Mouse (Mus musculus) hindbrain, embryonic 13.5 days (tissue): Measurements from ENCODE around the gene Mast4. TPM values are rescaled to one million over a fixed set of nuclear protein-coding genes. Genes with fewer than 3 reads are reported as not detected.

Source experiments
- ATAC-seq: fragments of 200-750 bp; cut with Nextera tagmentation; 2 replicates; pipeline ENCODE4 v1.8.0; 2017; ENCODE audit warnings: moderate TSS enrichment; ENCODE audit not compliant: low FRiP score
- H3K27ac ChIP-seq: fragments of 300-500 bp; sonication (generic); 2 replicates; pipeline ENCODE4 v1.5.1; 2015; ENCODE audit warnings: inconsistent platforms, mild to moderate bottlenecking, moderate library complexity
- H3K27me3 ChIP-seq: fragments of 300-500 bp; sonication (generic); 2 replicates; pipeline ENCODE4 v1.6.1; 2015; ENCODE audit warnings: mild to moderate bottlenecking, inconsistent platforms
- H3K36me3 ChIP-seq: fragments of 300-500 bp; sonication (generic); 2 replicates; pipeline ENCODE4 v1.6.1; 2015; ENCODE audit warnings: mild to moderate bottlenecking, inconsistent platforms
- H3K4me1 ChIP-seq: fragments of 300-500 bp; sonication (generic); replicated peaks from 2 replicates; pipeline ENCODE4 v1.6.1; 2015; ENCODE audit warnings: inconsistent platforms
- H3K4me2 ChIP-seq: fragments of 300-500 bp; sonication (generic); 2 replicates; pipeline ENCODE4 v1.6.1; 2015; ENCODE audit warnings: inconsistent platforms, mild to moderate bottlenecking, moderate library complexity
- H3K4me3 ChIP-seq: fragments of 300-500 bp; sonication (generic); 2 replicates; pipeline ENCODE4 v1.5.1; 2015; ENCODE audit warnings: mild to moderate bottlenecking, inconsistent platforms
- H3K9ac ChIP-seq: fragments of 300-500 bp; sonication (generic); 2 replicates; pipeline ENCODE4 v1.6.1; 2015; ENCODE audit warnings: mild to moderate bottlenecking, inconsistent platforms
- H3K9me3 ChIP-seq: fragments of 300-500 bp; sonication (generic); 2 replicates; pipeline ENCODE4 v1.6.1; 2016; ENCODE audit warnings: inconsistent platforms
- WGBS: fragments of 180-500 bp; shearing (Covaris S2); methylation state at CpG from one replicate; pipeline ENCODE4 v1.1.7; 2015; 5-methylcytosine and 5-hydroxymethylcytosine counted together
- polyA plus RNA-seq: library from polyadenylated mRNA; unstranded; fragments of >200 nt; fragmentation: Nextera tagmentation; extraction: Ambion mirVana; gene quantifications from 2 replicates; pipeline ENCODE4 v1.2.1, GENCODE M21; 2015

Gene Mast4
- polyA plus RNA-seq, 1 experiment from 2014 or later, result 29.7 TPM

DNA sequence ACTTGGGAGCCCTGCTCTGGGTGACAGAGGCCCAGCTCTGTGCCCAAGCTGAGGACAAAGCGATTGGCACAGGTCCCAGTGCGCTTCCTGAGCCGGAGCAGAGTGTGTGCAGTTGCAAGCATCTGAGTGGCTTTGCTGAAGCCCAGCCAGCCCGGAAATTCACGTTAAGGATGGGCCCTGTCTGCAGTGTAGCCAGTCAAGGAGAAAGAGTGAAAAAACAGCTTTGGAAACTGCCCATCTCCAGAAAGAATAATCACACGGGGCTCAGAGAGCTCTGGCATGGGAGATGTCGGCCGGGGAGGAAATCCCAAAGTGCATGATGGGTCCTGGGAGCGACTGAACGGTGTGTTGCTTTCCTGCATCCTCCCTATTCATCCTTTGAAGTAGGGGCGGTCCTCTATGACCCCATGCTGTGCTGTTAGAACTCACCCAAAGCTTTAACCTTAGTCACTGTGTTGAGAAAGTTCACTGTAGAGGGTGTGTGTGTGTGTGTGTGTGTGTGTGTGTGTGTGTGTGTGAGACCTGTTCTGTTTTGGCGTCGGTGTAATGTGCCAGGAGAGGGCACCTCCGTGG, 635.5 kb downstream of the Mast4 start:
- peaks cover 24% of the 10 kb centered on the region for H3K4me1 ChIP-seq
- WGBS, result 29% methylated on average over 14 of the region's 14 CpGs
- peak overlapping the region; percentile 60 for H3K9ac ChIP-seq
- no peaks in the 10 kb centered on the region for H3K36me3 ChIP-seq
- H3K27me3 ChIP-seq, result no peaks in the 10 kb centered on the region
- peak overlapping the region; percentile 77 for H3K27ac ChIP-seq
- 0 out of 2 replicates have a peak overlapping the region, but pooled peaks have one; percentile 7 for H3K4me3 ChIP-seq
- H3K4me2 ChIP-seq, result peak overlapping the region; percentile 46
- peak; percentile 90 for ATAC-seq
- H3K9me3 ChIP-seq, result no peaks in the 10 kb centered on the region

DNA sequence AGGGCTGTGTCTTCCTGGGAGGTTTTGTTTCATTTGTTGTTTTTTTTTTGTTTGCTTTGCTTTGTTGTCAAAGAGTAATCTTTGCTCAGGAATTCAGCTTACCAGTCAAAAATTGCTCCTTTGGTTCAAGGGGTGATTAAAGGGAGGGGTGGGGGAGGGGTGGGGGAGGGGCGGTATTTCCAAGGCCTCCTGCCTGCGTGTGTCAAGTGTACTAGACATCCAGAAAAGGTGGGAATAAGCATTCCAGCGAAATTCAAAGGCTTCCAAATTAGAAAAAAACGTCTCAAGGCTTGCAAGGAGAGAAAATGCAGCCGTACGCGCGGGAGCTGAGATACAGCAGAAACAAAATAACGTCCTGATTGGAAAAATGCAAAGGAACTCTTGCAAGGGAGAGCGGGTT, 636.0 kb downstream of the Mast4 start:
- Histone ChIP-seq H3K27ac (peak overlapping the region; percentile 77), H3K9ac (peak overlapping the region; percentile 60), H3K4me3 (0 out of 2 replicates have a peak overlapping the region, but pooled peaks have one; percentile 7), H3K4me2 (peak overlapping the region; percentile 46), H3K4me1 (peaks cover 24% of the 10 kb centered on the region), H3K27me3 (no peaks in the 10 kb centered on the region), H3K36me3 (no peaks in the 10 kb centered on the region), H3K9me3 (no peaks in the 10 kb centered on the region)
- 21% methylated on average over 10 of the region's 10 CpGs for WGBS
- ATAC-seq, result no peak

DNA sequence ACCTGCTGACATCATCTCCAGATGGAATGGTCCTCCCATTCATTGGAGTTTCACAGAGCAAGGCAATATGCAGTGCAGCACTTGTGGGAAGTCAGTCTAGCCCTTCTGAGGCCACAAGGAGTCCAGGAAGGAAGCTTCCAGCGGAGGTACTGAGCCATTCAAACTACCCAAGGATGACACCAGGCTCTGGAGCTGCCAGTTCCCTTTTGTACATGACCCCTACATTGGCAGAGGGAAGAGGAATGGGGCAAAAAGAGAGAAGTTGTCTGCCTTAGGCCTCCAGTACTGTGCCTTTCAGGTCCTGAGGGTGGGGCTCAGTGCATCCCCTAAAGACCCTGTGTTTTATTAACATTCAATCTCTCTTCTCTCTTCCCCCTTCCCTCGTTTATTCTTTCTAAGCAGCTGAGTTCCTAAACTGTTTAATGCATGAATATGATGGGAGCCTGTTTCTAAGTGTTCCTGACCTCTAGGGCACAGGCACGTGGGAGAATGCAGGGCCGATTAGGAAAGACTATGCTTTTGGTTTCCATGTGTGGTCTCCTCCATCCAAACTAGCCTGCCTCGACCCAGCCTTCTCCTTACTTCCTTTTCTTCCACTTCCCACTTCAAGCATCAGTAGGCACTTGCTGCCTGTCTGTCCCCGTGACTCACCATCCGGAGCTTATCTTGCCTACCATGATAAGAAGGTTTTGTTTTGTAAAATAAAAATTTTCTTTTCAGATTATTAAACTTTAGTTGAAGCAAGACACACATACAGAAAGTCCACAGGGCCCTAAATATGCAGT, 639.0 kb downstream of the Mast4 start:
- Histone ChIP-seq H3K9ac (no peak overlapping the region), H3K4me1 (peaks cover 28% of the 10 kb centered on the region), H3K4me3 (no peak overlapping the region), H3K36me3 (no peaks in the 10 kb centered on the region), H3K27ac (no peak overlapping the region), H3K9me3 (no peaks in the 10 kb centered on the region), H3K4me2 (no peak overlapping the region), H3K27me3 (no peaks in the 10 kb centered on the region)
- WGBS, result 81% methylated on average over 7 of the region's 7 CpGs
- ATAC-seq, result no peak

DNA sequence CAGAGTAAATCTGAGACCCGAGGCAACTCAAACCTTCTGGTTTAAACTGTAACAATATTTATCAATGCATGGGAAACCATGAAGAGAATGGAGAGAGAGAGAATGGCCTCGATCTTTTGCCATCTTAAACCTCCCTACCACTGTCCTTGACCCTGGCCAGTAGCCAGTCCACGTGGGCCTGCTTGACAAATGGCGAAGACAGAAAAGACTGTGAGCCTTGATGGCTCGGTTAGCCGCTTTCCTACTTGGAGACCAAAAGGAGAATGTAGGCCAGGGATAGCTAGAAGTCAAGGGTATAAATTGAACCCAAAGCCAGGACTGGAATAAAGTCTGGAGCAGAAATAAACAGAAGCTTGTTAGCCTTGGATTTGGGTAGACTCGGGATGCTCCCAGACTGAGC, 640.1 kb downstream of the Mast4 start:
- H3K27ac ChIP-seq, result no peak overlapping the region
- no peaks in the 10 kb centered on the region for H3K9me3 ChIP-seq
- no peak overlapping the region for H3K4me3 ChIP-seq
- no peaks in the 10 kb centered on the region for H3K27me3 ChIP-seq
- H3K9ac ChIP-seq, result no peak overlapping the region
- WGBS, result 88% methylated on average over 7 of the region's 7 CpGs
- no peak for ATAC-seq
- peaks cover 20% of the 10 kb centered on the region for H3K4me1 ChIP-seq
- H3K36me3 ChIP-seq, result no peaks in the 10 kb centered on the region
- H3K4me2 ChIP-seq, result no peak overlapping the region

DNA sequence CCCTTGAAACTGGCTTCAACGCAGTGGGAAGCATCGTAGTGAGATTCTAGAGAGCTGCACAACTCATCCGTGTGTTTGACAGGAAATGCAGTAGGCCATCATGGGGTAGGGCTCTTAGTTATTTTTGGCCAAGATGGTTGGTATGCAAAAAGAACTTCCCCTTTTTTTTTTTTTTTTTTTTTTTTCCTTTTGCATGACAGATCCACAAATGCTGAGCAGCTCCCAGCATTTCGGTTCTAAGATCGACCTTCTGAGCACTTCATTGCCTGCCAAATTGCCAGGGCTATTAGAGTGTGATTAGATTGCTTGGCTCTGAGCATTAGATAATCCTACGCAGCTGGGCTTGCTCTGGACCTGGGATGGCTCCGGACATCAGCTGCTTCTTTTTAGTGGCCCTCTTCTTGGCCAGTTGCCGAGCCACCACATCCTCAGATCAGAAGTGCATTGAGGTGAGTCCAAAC, 640.9 kb downstream of the Mast4 start, which contains the start of gene Cd180:
TSS of gene Cd180 (plus strand) at position 218 of the 461 bp plus-strand sequence.
- Histone ChIP-seq H3K27ac (no peak within 1 kb of the TSS), H3K9ac (no peak within 1 kb of the TSS), H3K36me3 (no peaks in the 10 kb centered on the region), H3K4me3 (no peak within 1 kb of the TSS), H3K4me2 (no peak within 1 kb of the TSS), H3K4me1 (peaks cover 12% of the 10 kb centered on the region), H3K27me3 (no peaks in the 10 kb centered on the region), H3K9me3 (no peaks in the 10 kb centered on the region)
- 81% methylated on average over 8 of the region's 8 CpGs for WGBS
- ATAC-seq, result no peak

DNA sequence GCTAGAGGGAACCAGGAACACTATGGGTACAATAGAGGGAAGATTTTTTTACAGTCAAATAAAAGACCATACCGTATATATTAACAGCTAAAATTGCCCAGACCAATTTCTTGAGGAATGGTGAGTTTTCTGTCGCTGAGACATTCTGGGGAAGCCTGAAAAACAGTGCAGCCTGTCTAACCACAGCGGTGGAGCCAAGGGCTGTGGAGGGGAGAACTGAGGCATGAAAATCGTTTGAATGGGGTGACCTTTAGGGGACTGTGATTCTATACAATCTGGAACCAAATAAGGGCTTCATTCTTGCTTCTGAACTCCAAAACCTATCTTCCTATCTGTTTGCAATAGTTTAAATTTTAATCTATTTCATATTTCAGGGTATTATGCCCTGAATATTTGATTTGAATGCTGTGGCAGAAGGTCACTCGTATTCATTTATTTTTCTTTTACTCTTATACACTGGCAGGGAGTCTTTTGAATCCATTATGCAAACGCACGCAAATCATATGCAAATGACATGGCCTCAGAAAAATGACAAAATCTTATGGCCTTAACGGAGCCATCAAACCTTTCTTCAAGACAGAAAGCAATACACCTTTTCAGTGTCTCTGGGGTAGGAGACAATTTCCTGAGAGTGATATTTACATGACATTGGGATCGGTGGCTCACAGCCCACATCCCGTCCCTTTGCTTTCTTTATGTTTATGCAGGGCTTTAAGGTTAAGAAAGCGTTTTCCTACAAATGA, 642.7 kb downstream of the Mast4 start:
- no peaks in the 10 kb centered on the region for H3K36me3 ChIP-seq
- H3K27ac ChIP-seq, result no peak overlapping the region
- no peak overlapping the region for H3K4me3 ChIP-seq
- H3K9ac ChIP-seq, result no peak overlapping the region
- no peak for ATAC-seq
- peaks cover 8% of the 10 kb centered on the region; the same call in 1 of the 2 replicates for H3K4me1 ChIP-seq
- WGBS, result 43% methylated on average over 11 of the region's 11 CpGs
- H3K4me2 ChIP-seq, result no peak overlapping the region
- H3K27me3 ChIP-seq, result no peaks in the 10 kb centered on the region
- H3K9me3 ChIP-seq, result no peaks in the 10 kb centered on the region

DNA sequence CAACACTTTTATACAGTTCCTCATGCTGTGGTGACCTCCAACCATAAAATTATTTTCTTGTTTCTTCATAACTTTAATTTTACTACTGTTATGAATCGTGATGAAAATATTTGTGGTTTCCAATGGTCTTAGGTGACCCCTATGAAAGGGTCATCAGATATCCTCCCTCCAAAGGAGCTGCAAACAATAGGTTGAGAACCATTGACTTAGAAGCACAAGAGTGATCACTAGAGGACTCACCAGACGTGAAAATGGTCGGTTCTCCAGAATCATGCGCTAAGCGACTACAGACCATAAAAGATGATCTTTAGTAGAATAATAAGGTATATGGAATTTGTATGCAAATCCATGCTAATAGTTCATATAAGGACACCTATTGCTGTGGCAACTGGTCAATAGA, 644.1 kb downstream of the Mast4 start:
- no peak overlapping the region for H3K27ac ChIP-seq
- H3K27me3 ChIP-seq, result no peaks in the 10 kb centered on the region
- peaks cover 8% of the 10 kb centered on the region; the same call in 1 of the 2 replicates for H3K4me1 ChIP-seq
- ATAC-seq, result no peak
- no peaks in the 10 kb centered on the region for H3K9me3 ChIP-seq
- no peak overlapping the region for H3K4me2 ChIP-seq
- H3K9ac ChIP-seq, result no peak overlapping the region
- H3K4me3 ChIP-seq, result no peak overlapping the region
- no peaks in the 10 kb centered on the region for H3K36me3 ChIP-seq
- 89% methylated on average over 5 of the region's 5 CpGs for WGBS

DNA sequence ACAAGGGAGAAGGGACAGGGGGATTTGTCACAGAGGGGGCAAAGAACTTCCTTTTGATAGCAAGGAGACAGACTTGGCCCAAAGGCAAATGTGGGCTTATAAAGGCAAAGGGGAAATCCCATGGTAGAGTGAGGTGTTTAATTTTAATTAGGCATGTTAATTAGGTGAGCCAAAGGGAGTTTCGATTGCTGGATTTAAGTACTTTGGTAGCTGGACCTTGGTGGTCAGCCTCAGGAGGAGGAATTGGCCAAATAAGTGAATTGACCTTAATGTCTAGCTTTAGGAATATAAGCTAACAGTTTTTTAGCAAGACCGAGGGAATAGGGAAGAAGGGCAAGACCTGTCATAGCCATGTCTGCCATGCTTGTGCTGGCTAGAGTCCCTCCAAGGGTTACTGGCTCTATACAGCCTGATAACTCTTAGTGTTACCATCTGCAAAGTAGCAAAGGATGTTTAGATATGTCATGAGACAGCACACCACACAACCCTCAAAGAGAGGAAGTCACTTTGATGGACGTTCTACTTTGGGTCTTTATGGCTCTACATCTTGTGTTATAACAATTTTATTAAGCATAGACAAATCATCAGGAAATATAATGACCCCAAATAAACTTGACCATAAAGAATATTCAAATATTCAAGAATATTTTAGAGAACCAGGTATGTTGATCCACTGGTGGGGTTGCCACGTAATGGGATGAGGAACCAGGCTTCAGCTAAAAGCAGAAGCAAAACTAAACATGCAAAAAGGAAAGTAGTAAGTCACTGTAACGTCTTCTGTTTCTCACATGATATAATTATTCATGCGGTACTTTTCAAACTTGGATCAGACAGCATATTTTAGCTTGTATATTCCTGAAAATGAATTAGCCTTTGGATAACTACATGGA, 644.9 kb downstream of the Mast4 start:
- H3K27me3 ChIP-seq, result no peaks in the 10 kb centered on the region
- no peak overlapping the region for H3K9ac ChIP-seq
- no peaks in the 10 kb centered on the region for H3K36me3 ChIP-seq
- no peak overlapping the region for H3K27ac ChIP-seq
- peaks cover 8% of the 10 kb centered on the region; the same call in 1 of the 2 replicates for H3K4me1 ChIP-seq
- no peak overlapping the region for H3K4me2 ChIP-seq
- no peak for ATAC-seq
- H3K4me3 ChIP-seq, result no peak overlapping the region
- H3K9me3 ChIP-seq, result no peaks in the 10 kb centered on the region
- WGBS, result 90% methylated on average over 6 of the region's 6 CpGs

DNA sequence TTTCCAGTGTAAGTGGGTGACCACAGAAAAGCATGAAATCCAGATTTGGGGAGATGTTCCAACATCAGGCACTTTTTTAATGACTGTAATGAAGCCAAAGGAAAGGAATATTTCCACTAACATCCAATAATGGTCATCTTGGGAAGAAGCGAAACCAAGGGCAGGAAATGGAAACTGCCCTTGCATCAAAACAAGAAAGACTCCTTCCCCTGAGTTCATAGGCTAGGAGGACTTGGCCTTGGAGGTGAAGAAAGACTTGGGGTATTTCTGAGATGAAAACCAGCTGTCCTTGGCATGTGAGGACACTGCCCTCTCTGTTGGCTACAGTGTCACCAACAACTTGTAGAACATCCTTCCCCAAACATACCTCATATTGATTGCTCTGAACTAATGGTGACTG, 646.2 kb downstream of the Mast4 start:
- no peak overlapping the region for H3K27ac ChIP-seq
- no peaks in the 10 kb centered on the region for H3K36me3 ChIP-seq
- no peak overlapping the region for H3K9ac ChIP-seq
- H3K27me3 ChIP-seq, result no peaks in the 10 kb centered on the region
- H3K4me2 ChIP-seq, result no peak overlapping the region
- ATAC-seq, result no peak
- 97% methylated on average over 1 of the region's 1 CpGs for WGBS
- no peak overlapping the region for H3K4me3 ChIP-seq
- H3K4me1 ChIP-seq, result peaks cover 8% of the 10 kb centered on the region; the same call in 1 of the 2 replicates
- no peaks in the 10 kb centered on the region for H3K9me3 ChIP-seq

DNA sequence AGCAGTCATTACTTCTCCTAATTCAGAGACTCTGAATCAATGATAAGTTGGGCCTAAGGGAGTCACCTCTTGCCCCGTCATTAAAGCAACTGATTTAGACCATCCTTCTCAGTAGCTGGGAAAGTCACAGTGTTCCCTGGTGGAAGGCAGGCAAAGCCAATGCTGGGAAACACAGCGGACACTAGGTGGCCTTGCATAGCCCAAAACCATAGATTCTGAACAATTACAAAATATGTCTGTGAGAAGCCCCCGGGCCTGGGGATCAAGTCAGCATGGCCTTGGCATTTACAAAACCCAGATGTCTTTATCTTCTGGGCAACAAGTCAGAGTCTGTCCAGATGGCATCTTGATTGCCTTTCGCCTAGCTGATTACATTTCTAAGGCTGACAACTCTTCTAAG, 649.4 kb downstream of the Mast4 start:
- H3K4me1 ChIP-seq, result no peaks in the 10 kb centered on the region
- no peak overlapping the region for H3K9ac ChIP-seq
- no peak for ATAC-seq
- H3K27me3 ChIP-seq, result no peaks in the 10 kb centered on the region
- no peaks in the 10 kb centered on the region for H3K36me3 ChIP-seq
- 84% methylated on average over 4 of the region's 4 CpGs for WGBS
- H3K4me3 ChIP-seq, result no peak overlapping the region
- no peaks in the 10 kb centered on the region for H3K9me3 ChIP-seq
- no peak overlapping the region for H3K27ac ChIP-seq
- no peak overlapping the region for H3K4me2 ChIP-seq
